7 mouse cellular contexts compared by ENCODE assay signal in the genomic region with DNA sequence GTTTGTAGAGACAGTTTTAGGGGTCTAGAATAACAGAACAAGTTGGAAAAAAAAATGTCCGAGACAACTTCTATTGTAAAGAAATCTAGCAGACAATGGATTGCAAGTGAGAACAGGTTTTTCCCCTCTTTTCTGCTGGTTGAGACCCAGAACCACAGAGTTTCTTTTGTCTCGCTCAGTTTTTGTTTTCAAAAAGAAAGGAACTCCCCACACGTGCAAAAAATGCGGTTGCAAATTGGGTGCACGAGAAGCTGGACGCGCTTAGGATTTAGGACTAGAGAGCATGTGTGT. TPM values are rescaled to one million over a fixed set of nuclear protein-coding genes. Genes with fewer than 3 reads are reported as not detected.
DNase-seq lines count a peak whose midpoint lies in the region; ATAC-seq lines count a peak whose summit lies in the region.

No protein-coding gene starts in this region.

- H3K4me2 ChIP-seq in embryonic facial prominence, embryonic 14.5 days (ENCODE audit: low read depth, low read length): peak overlapping the region; percentile 68
- H3K4me2 ChIP-seq in stomach, embryonic 14.5 days (replicated peaks; ENCODE audit: low read depth, low read length): peak overlapping the region; percentile 67

- H3K9me3 ChIP-seq in megakaryocyte, embryonic 14.5 days: peaks cover 9% of the 10 kb centered on the region
- H3K9me3 ChIP-seq in embryonic facial prominence, embryonic 14.5 days (ENCODE audit: control insufficient read depth, low read length): no peaks in the 10 kb centered on the region
- H3K9me3 ChIP-seq in stomach, embryonic 14.5 days (ENCODE audit: control insufficient read depth, low read depth, low read length): no peaks in the 10 kb centered on the region; the same call in 1 of the 2 replicates

- H3K36me3 ChIP-seq in megakaryocyte, embryonic 14.5 days (replicated peaks; ENCODE audit: low read length): peaks cover 34% of the 10 kb centered on the region
- peaks cover 34% of the 10 kb centered on the region for H3K36me3 ChIP-seq in embryonic facial prominence, embryonic 14.5 days (ENCODE audit: control insufficient read depth, insufficient read depth, low read length)
- H3K36me3 ChIP-seq in stomach, embryonic 14.5 days (ENCODE audit: control insufficient read depth, insufficient read depth, low read length): peaks cover 22% of the 10 kb centered on the region

- H3K9ac ChIP-seq in embryonic facial prominence, embryonic 14.5 days (ENCODE audit: low read depth, low read length): peak overlapping the region; percentile 93
- peak overlapping the region; percentile 80 for H3K9ac ChIP-seq in stomach, embryonic 14.5 days (replicated peaks; ENCODE audit: low read depth, low read length)

- no peaks in the 10 kb centered on the region for H3K27me3 ChIP-seq in megakaryocyte, embryonic 14.5 days (replicated peaks)
- H3K27me3 ChIP-seq in embryonic facial prominence, embryonic 14.5 days (replicated peaks; ENCODE audit: control insufficient read depth, insufficient read depth, low read length): no peaks in the 10 kb centered on the region
- H3K27me3 ChIP-seq in stomach, embryonic 14.5 days (ENCODE audit: control insufficient read depth, insufficient read depth, low read length): no peaks in the 10 kb centered on the region

- no peak for ATAC-seq in megakaryocyte, adult 5-6 weeks (ENCODE audit: poor library complexity, severe bottlenecking)
- 0 out of 2 replicates have a peak, but pooled peaks have one; percentile 3 for ATAC-seq in embryonic facial prominence, embryonic 14.5 days (ENCODE audit: low read depth)
- no peak for ATAC-seq in stomach, embryonic 14.5 days (ENCODE audit: insufficient number of reproducible peaks, insufficient read depth, low FRiP score, low read depth)

- peak overlapping the region; percentile 96 for H3K4me3 ChIP-seq in megakaryocyte, embryonic 14.5 days (replicated peaks)
- H3K4me3 ChIP-seq in embryonic facial prominence, embryonic 14.5 days (ENCODE audit: low read depth, low read length): peak overlapping the region; percentile 79
- H3K4me3 ChIP-seq in stomach, embryonic 14.5 days (ENCODE audit: low read depth, low read length): peak overlapping the region; percentile 77

- 0% methylated on average over 7 of the region's 7 CpGs for WGBS in embryonic facial prominence, embryonic 14.5 days
- WGBS in large intestine, adult 2 months: under 1% methylated on average over 7 of the region's 7 CpGs
- 0% methylated on average over 7 of the region's 7 CpGs for WGBS in stomach, embryonic 14.5 days

- peak overlapping the region; percentile 97 for H3K27ac ChIP-seq in embryonic facial prominence, embryonic 14.5 days (replicated peaks; ENCODE audit: low read depth, low read length)
- peak overlapping the region; percentile 95 for H3K27ac ChIP-seq in stomach, embryonic 14.5 days (ENCODE audit: low read length)

- no peak for DNase-seq in embryonic facial prominence, embryonic 14.5 days (ENCODE audit: low spot score)
- DNase-seq in large intestine, adult 2 months (ENCODE audit: low read depth, low spot score): peak; percentile 11
- no peak for DNase-seq in layer of hippocampus, postnatal 10 days (ENCODE audit: low spot score in 2 of 2)
- no peak for DNase-seq in right cerebral cortex, postnatal 25 days

- H3K4me1 ChIP-seq in megakaryocyte, embryonic 14.5 days: peaks cover 42% of the 10 kb centered on the region
- H3K4me1 ChIP-seq in embryonic facial prominence, embryonic 14.5 days (ENCODE audit: control insufficient read depth, insufficient read depth, low read length): peaks cover 5% of the 10 kb centered on the region
- H3K4me1 ChIP-seq in stomach, embryonic 14.5 days (ENCODE audit: control insufficient read depth, insufficient read depth, low read length): peaks cover 4% of the 10 kb centered on the region; the same call in 1 of the 2 replicates

RNA-seq across cellular contexts. Expression of gene Ssbp1, which starts 0.5 kb away (rescaled TPM):
- 7.4 and 12.6 TPM in 2 replicates for polyA plus RNA-seq in megakaryocyte, embryonic 14.5 days (2012; ENCODE audit: insufficient read depth, low replicate concordance)
- total RNA-seq in megakaryocyte, adult 5-6 weeks (2015): 94.8 and 94.9 TPM in 2 replicates
- 63.2 and 67.6 TPM in 2 replicates for total RNA-seq in megakaryocyte, adult 5-6 weeks (2017)
- 126 and 128 TPM in 2 replicates for polyA plus RNA-seq in embryonic facial prominence, embryonic 14.5 days (2014; fragmentation: Nextera tagmentation; extraction: Ambion mirVana)
- polyA plus RNA-seq in large intestine, adult 2 months (2012; rRNA removed): 6.4 and 8.3 TPM in 2 replicates
- 153 and 158 TPM in 2 replicates for polyA plus RNA-seq in stomach, embryonic 14.5 days (2014; fragmentation: Nextera tagmentation; extraction: Ambion mirVana)
- total RNA-seq in layer of hippocampus, postnatal 10 days (2021): 10 to 100 TPM; 36.9 to 37.5 TPM

RNA-seq across cellular contexts. Expression of gene Tas2r137, which starts 19.4 kb away (rescaled TPM):
- polyA plus RNA-seq in megakaryocyte, embryonic 14.5 days (2012; ENCODE audit: insufficient read depth, low replicate concordance): not detected in 2 replicates
- total RNA-seq in megakaryocyte, adult 5-6 weeks (2015): not detected in 2 replicates
- 0.24 TPM in 1 of 2 replicates, not detected in the other for total RNA-seq in megakaryocyte, adult 5-6 weeks (2017)
- polyA plus RNA-seq in embryonic facial prominence, embryonic 14.5 days (2014; fragmentation: Nextera tagmentation; extraction: Ambion mirVana): not detected in 2 replicates
- polyA plus RNA-seq in large intestine, adult 2 months (2012; rRNA removed): not detected in 2 replicates
- polyA plus RNA-seq in stomach, embryonic 14.5 days (2014; fragmentation: Nextera tagmentation; extraction: Ambion mirVana): not detected in 2 replicates
- total RNA-seq in layer of hippocampus, postnatal 10 days (2021): not detected

RNA-seq across cellular contexts. Expression of gene Tas2r108, which starts 21.7 kb away (rescaled TPM):
- polyA plus RNA-seq in megakaryocyte, embryonic 14.5 days (2012; ENCODE audit: insufficient read depth, low replicate concordance): not detected in 2 replicates
- not detected in 2 replicates for total RNA-seq in megakaryocyte, adult 5-6 weeks (2015)
- not detected in 2 replicates for total RNA-seq in megakaryocyte, adult 5-6 weeks (2017)
- not detected in 2 replicates for polyA plus RNA-seq in embryonic facial prominence, embryonic 14.5 days (2014; fragmentation: Nextera tagmentation; extraction: Ambion mirVana)
- polyA plus RNA-seq in large intestine, adult 2 months (2012; rRNA removed): not detected in 2 replicates
- 0.42 TPM in 1 of 2 replicates, not detected in the other for polyA plus RNA-seq in stomach, embryonic 14.5 days (2014; fragmentation: Nextera tagmentation; extraction: Ambion mirVana)
- not detected for total RNA-seq in layer of hippocampus, postnatal 10 days (2021)

RNA-seq across cellular contexts. Expression of gene Wee2, which starts 32.8 kb away (rescaled TPM):
- polyA plus RNA-seq in megakaryocyte, embryonic 14.5 days (2012; ENCODE audit: insufficient read depth, low replicate concordance): 0.57 TPM in 1 of 2 replicates, not detected in the other
- not detected in 2 replicates for total RNA-seq in megakaryocyte, adult 5-6 weeks (2015)
- total RNA-seq in megakaryocyte, adult 5-6 weeks (2017): not detected in 2 replicates
- 0.09 and 0.51 TPM in 2 replicates for polyA plus RNA-seq in embryonic facial prominence, embryonic 14.5 days (2014; fragmentation: Nextera tagmentation; extraction: Ambion mirVana)
- polyA plus RNA-seq in large intestine, adult 2 months (2012; rRNA removed): not detected in 2 replicates
- 0.08 TPM in 1 of 2 replicates, not detected in the other for polyA plus RNA-seq in stomach, embryonic 14.5 days (2014; fragmentation: Nextera tagmentation; extraction: Ambion mirVana)
- total RNA-seq in layer of hippocampus, postnatal 10 days (2021): not detected

RNA-seq across cellular contexts. Expression of gene E330009J07Rik, which starts 35.7 kb away (rescaled TPM):
- 0.12 TPM in 1 of 2 replicates, not detected in the other for polyA plus RNA-seq in megakaryocyte, embryonic 14.5 days (2012; ENCODE audit: insufficient read depth, low replicate concordance)
- 8.0 and 8.6 TPM in 2 replicates for total RNA-seq in megakaryocyte, adult 5-6 weeks (2015)
- 14.1 and 16.2 TPM in 2 replicates for total RNA-seq in megakaryocyte, adult 5-6 weeks (2017)
- polyA plus RNA-seq in embryonic facial prominence, embryonic 14.5 days (2014; fragmentation: Nextera tagmentation; extraction: Ambion mirVana): 9.1 and 9.2 TPM in 2 replicates
- 2.9 and 5.7 TPM in 2 replicates for polyA plus RNA-seq in large intestine, adult 2 months (2012; rRNA removed)
- 22.4 and 23.6 TPM in 2 replicates for polyA plus RNA-seq in stomach, embryonic 14.5 days (2014; fragmentation: Nextera tagmentation; extraction: Ambion mirVana)
- 10 to 100 TPM; 35.6 to 39.5 TPM for total RNA-seq in layer of hippocampus, postnatal 10 days (2021)
